10 mouse cellular contexts compared by ENCODE assay signal in genomic region chr1:85901516-85902107, GRCm38 (mm10). TPM values are rescaled to one million over a fixed set of nuclear protein-coding genes. Genes with fewer than 3 reads are reported as not detected.
A peak's percentile ranks its signal among the peaks of the same experiment; 100 is the strongest.
DNase-seq lines count a peak whose midpoint lies in the region; ATAC-seq and TF ChIP-seq lines count a peak whose summit lies in the region.
"Had no signal": no experiment of that assay in that cellular context is flagged by ENCODE, and none has a peak within 500 bp of the region (broad histone marks: within the 10 kb centered on the region; RNA-seq: fewer than 3 reads in every experiment).

No protein-coding gene starts in this region.

- H3K9me3 ChIP-seq in limb, embryonic 14.5 days (ENCODE audit: control insufficient read depth, low read length), result no peaks in the 10 kb centered on the region
- H3K9me3 ChIP-seq in limb, embryonic 10.5 days (replicated peaks), result no peaks in the 10 kb centered on the region
- no peaks in the 10 kb centered on the region for H3K9me3 ChIP-seq in forebrain, embryonic 12.5 days
- no peaks in the 10 kb centered on the region for H3K9me3 ChIP-seq in heart, embryonic 15.5 days (replicated peaks)
- H3K9me3 ChIP-seq in neural tube, embryonic 12.5 days, result no peaks in the 10 kb centered on the region

- no peak overlapping the region for H3K9ac ChIP-seq in limb, embryonic 14.5 days (ENCODE audit: low read depth, low read length, severe bottlenecking)
- no peak overlapping the region for H3K9ac ChIP-seq in forebrain, embryonic 12.5 days
- H3K9ac ChIP-seq in heart, embryonic 15.5 days, result no peak overlapping the region
- no peak overlapping the region for H3K9ac ChIP-seq in neural tube, embryonic 12.5 days

- no peak overlapping the region for H3K4me3 ChIP-seq in limb, embryonic 14.5 days (replicated peaks; ENCODE audit: low read length)
- no peak overlapping the region for H3K4me3 ChIP-seq in limb, embryonic 10.5 days
- no peak overlapping the region for H3K4me3 ChIP-seq in forebrain, embryonic 12.5 days (replicated peaks)
- no peak overlapping the region for H3K4me3 ChIP-seq in heart, embryonic 15.5 days
- no peak overlapping the region for H3K4me3 ChIP-seq in neural tube, embryonic 12.5 days

- ATAC-seq in limb, embryonic 14.5 days (ENCODE audit: low FRiP score, low read depth), result no peak
- ATAC-seq in forebrain, embryonic 12.5 days (ENCODE audit: low FRiP score), result peak; percentile 37
- peak; percentile 51; the same call in 1 of the 2 replicates for ATAC-seq in heart, embryonic 15.5 days (replicated peaks; ENCODE audit: insufficient number of reproducible peaks, insufficient read depth, low FRiP score, low read depth)
- peak; percentile 64 for ATAC-seq in neural tube, embryonic 12.5 days (ENCODE audit: low FRiP score, low read depth)
- no peak for ATAC-seq in erythroblast, adult 5-6 weeks (replicated peaks; ENCODE audit: low FRiP score, poor library complexity, severe bottlenecking)
- ATAC-seq: inflammation-experienced regulatory T-cells, adult 6 months had no signal

- no peak for DNase-seq in limb, embryonic 14.5 days (ENCODE audit: low spot score)
- no peak for DNase-seq in limb, embryonic 10.5 days (ENCODE audit: low spot score)
- DNase-seq in ovary, postnatal 36 days (ENCODE audit: low spot score), result no peak
- DNase-seq in embryo, embryonic 9.5 days (ENCODE audit: extremely low spot score), result no peak

- peaks cover 54% of the 10 kb centered on the region for H3K4me1 ChIP-seq in limb, embryonic 14.5 days (ENCODE audit: control insufficient read depth, insufficient read depth, low read length)
- H3K4me1 ChIP-seq in limb, embryonic 10.5 days, result peaks cover 46% of the 10 kb centered on the region
- peaks cover 62% of the 10 kb centered on the region for H3K4me1 ChIP-seq in forebrain, embryonic 12.5 days
- peaks cover 78% of the 10 kb centered on the region for H3K4me1 ChIP-seq in heart, embryonic 15.5 days (replicated peaks)
- H3K4me1 ChIP-seq in neural tube, embryonic 12.5 days, result peaks cover 53% of the 10 kb centered on the region

- WGBS in limb, embryonic 14.5 days, result 68% methylated on average over 3 of the region's 3 CpGs
- 80% methylated on average over 3 of the region's 3 CpGs for WGBS in limb, embryonic 10.5 days
- 60% methylated on average over 3 of the region's 3 CpGs for WGBS in forebrain, embryonic 12.5 days
- 16% methylated on average over 3 of the region's 3 CpGs for WGBS in heart, embryonic 15.5 days
- WGBS in neural tube, embryonic 12.5 days, result 63% methylated on average over 3 of the region's 3 CpGs

- H3K27me3 ChIP-seq in limb, embryonic 14.5 days (ENCODE audit: control insufficient read depth, insufficient read depth, low read length), result no peaks in the 10 kb centered on the region
- H3K27me3 ChIP-seq in limb, embryonic 10.5 days (ENCODE audit: low read depth, poor library complexity, severe bottlenecking), result no peaks in the 10 kb centered on the region
- no peaks in the 10 kb centered on the region for H3K27me3 ChIP-seq in forebrain, embryonic 12.5 days
- H3K27me3 ChIP-seq in heart, embryonic 15.5 days, result no peaks in the 10 kb centered on the region
- no peaks in the 10 kb centered on the region for H3K27me3 ChIP-seq in neural tube, embryonic 12.5 days (replicated peaks)

- H3K36me3 ChIP-seq in limb, embryonic 14.5 days (ENCODE audit: control insufficient read depth, insufficient read depth, low read length), result peaks cover 45% of the 10 kb centered on the region
- peaks cover 66% of the 10 kb centered on the region for H3K36me3 ChIP-seq in limb, embryonic 10.5 days
- peaks cover 36% of the 10 kb centered on the region for H3K36me3 ChIP-seq in forebrain, embryonic 12.5 days (replicated peaks)
- H3K36me3 ChIP-seq in heart, embryonic 15.5 days, result peaks cover 21% of the 10 kb centered on the region
- peaks cover 34% of the 10 kb centered on the region for H3K36me3 ChIP-seq in neural tube, embryonic 12.5 days

- TF ChIP-seq POLR2A in limb, embryonic 14.5 days (IDR thresholded peaks at IDR 0.05; ENCODE audit: borderline replicate concordance, extremely low read depth, insufficient read depth, insufficient read length), result no peak

- no peak overlapping the region for H3K4me2 ChIP-seq in limb, embryonic 14.5 days (replicated peaks; ENCODE audit: low read depth, low read length, severe bottlenecking)
- H3K4me2 ChIP-seq in forebrain, embryonic 12.5 days, result no peak overlapping the region
- H3K4me2 ChIP-seq in heart, embryonic 15.5 days, result peak overlapping the region; percentile 11; the same call in 1 of the 2 replicates
- peak overlapping the region; percentile 14; the same call in 1 of the 2 replicates for H3K4me2 ChIP-seq in neural tube, embryonic 12.5 days (replicated peaks)

- H3K27ac ChIP-seq in limb, embryonic 14.5 days (replicated peaks; ENCODE audit: low read depth, low read length), result 0 out of 2 replicates have a peak overlapping the region, but pooled peaks have one; percentile 38
- no peak overlapping the region for H3K27ac ChIP-seq in limb, embryonic 10.5 days
- H3K27ac ChIP-seq in forebrain, embryonic 12.5 days, result peak overlapping the region; percentile 80
- peak overlapping the region; percentile 77 for H3K27ac ChIP-seq in heart, embryonic 15.5 days
- peak overlapping the region; percentile 15; the same call in 1 of the 2 replicates for H3K27ac ChIP-seq in neural tube, embryonic 12.5 days
- H3K27ac ChIP-seq: macrophage had no signal

RNA-seq across cellular contexts. Expression of gene Itm2c, which starts 7.5 kb away (rescaled TPM):
- polyA plus RNA-seq in limb, embryonic 14.5 days (2012; rRNA removed), result 213 and 289 TPM in 2 replicates
- 181 and 197 TPM in 2 replicates for polyA plus RNA-seq in limb, embryonic 14.5 days (2014; fragmentation: Nextera tagmentation; extraction: Ambion mirVana)
- 170 and 188 TPM in 2 replicates for polyA plus RNA-seq in limb, embryonic 10.5 days (2016; fragmentation: Nextera tagmentation; extraction: Ambion mirVana)
- polyA plus RNA-seq in forebrain, embryonic 12.5 days (2016; fragmentation: Nextera tagmentation; extraction: Ambion mirVana), result 116 and 119 TPM in 2 replicates
- 181 and 231 TPM in 2 replicates for polyA plus RNA-seq in heart, embryonic 15.5 days (2015; fragmentation: Nextera tagmentation; extraction: Ambion mirVana)
- polyA plus RNA-seq in neural tube, embryonic 12.5 days (2016; fragmentation: Nextera tagmentation; extraction: Ambion mirVana), result 131 and 138 TPM in 2 replicates
- total RNA-seq in erythroblast, adult 5-6 weeks (2015; ENCODE audit: low replicate concordance), result 4.8 and 7.7 TPM in 2 replicates
- 11.0 and 15.6 TPM in 2 replicates for total RNA-seq in erythroblast, adult 5-6 weeks (2017; ENCODE audit: low replicate concordance)

RNA-seq across cellular contexts. Expression of gene 4933407L21Rik, which starts 26.7 kb away (rescaled TPM):
- 1.2 and 1.3 TPM in 2 replicates for polyA plus RNA-seq in limb, embryonic 14.5 days (2012; rRNA removed)
- 0.66 and 0.73 TPM in 2 replicates for polyA plus RNA-seq in limb, embryonic 14.5 days (2014; fragmentation: Nextera tagmentation; extraction: Ambion mirVana)
- 0.13 TPM in 1 of 2 replicates, not detected in the other for polyA plus RNA-seq in limb, embryonic 10.5 days (2016; fragmentation: Nextera tagmentation; extraction: Ambion mirVana)
- 2.4 and 3.7 TPM in 2 replicates for polyA plus RNA-seq in forebrain, embryonic 12.5 days (2016; fragmentation: Nextera tagmentation; extraction: Ambion mirVana)
- polyA plus RNA-seq in heart, embryonic 15.5 days (2015; fragmentation: Nextera tagmentation; extraction: Ambion mirVana), result 0.04 and 0.18 TPM in 2 replicates
- 1.0 and 1.6 TPM in 2 replicates for polyA plus RNA-seq in neural tube, embryonic 12.5 days (2016; fragmentation: Nextera tagmentation; extraction: Ambion mirVana)
- total RNA-seq in erythroblast, adult 5-6 weeks (2015; ENCODE audit: low replicate concordance), result not detected in 2 replicates
- total RNA-seq in erythroblast, adult 5-6 weeks (2017; ENCODE audit: low replicate concordance), result not detected in 2 replicates
- polyA plus RNA-seq: macrophage had no signal

RNA-seq across cellular contexts. Expression of gene Gpr55, which starts 59.2 kb away (rescaled TPM):
- 0.11 and 0.12 TPM in 2 replicates for polyA plus RNA-seq in limb, embryonic 14.5 days (2012; rRNA removed)
- polyA plus RNA-seq in limb, embryonic 14.5 days (2014; fragmentation: Nextera tagmentation; extraction: Ambion mirVana), result not detected in 2 replicates
- not detected in 2 replicates for polyA plus RNA-seq in limb, embryonic 10.5 days (2016; fragmentation: Nextera tagmentation; extraction: Ambion mirVana)
- 0.05 TPM in 1 of 2 replicates, not detected in the other for polyA plus RNA-seq in forebrain, embryonic 12.5 days (2016; fragmentation: Nextera tagmentation; extraction: Ambion mirVana)
- 0.06 and 0.08 TPM in 2 replicates for polyA plus RNA-seq in heart, embryonic 15.5 days (2015; fragmentation: Nextera tagmentation; extraction: Ambion mirVana)
- polyA plus RNA-seq in neural tube, embryonic 12.5 days (2016; fragmentation: Nextera tagmentation; extraction: Ambion mirVana), result 0.08 TPM in 1 of 2 replicates, not detected in the other
- not detected in 2 replicates for total RNA-seq in erythroblast, adult 5-6 weeks (2015; ENCODE audit: low replicate concordance)
- total RNA-seq in erythroblast, adult 5-6 weeks (2017; ENCODE audit: low replicate concordance), result 0.34 TPM in 1 of 2 replicates, not detected in the other

Comparison
In these comparisons a context has a peak if more than half of its experiments do, and no peak if none do; other contexts are left out.
1. ATAC-seq: peak in forebrain, embryonic 12.5 days (single experiment), heart, embryonic 15.5 days (single experiment) and neural tube, embryonic 12.5 days (single experiment); none in limb, embryonic 14.5 days (single experiment) and erythroblast, adult 5-6 weeks (single experiment).
2. H3K4me2 ChIP-seq: peak in heart, embryonic 15.5 days (single experiment) and neural tube, embryonic 12.5 days (single experiment); none in limb, embryonic 14.5 days (single experiment) and forebrain, embryonic 12.5 days (single experiment).